Mouse (Mus musculus): ENCODE measurements around the gene Nop2.

The Nop2 gene

GRCm38 (mm10) chr6:125164672-125165327, 33.1 kb downstream of the Nop2 start:
- in situ Hi-C loops (cut with MboI; ENCODE audit: unreplicated experiment in 2 of 2): loop anchor here (5.0 to 25.0 kb wide), 3 partner anchors 53 to 1398 kb away; partner anchors contain the start of gene Vamp1 (in 1 of the 2)

GRCm38 (mm10) chr6:125165328-125165891, 33.7 kb downstream of the Nop2 start:
- in situ Hi-C loops (cut with MboI; ENCODE audit: unreplicated experiment in 2 of 2): loop anchor here (25.0 kb wide), 1 partner anchor 1397 kb away; no protein-coding TSS in a partner anchor

GRCm38 (mm10) chr6:125166051-125166751, 34.5 kb downstream of the Nop2 start, which contains the start of gene Gapdh:
Gene Gapdh, minus strand, starts transcription at chr6:125166467.
- in situ Hi-C loops (cut with MboI; ENCODE audit: unreplicated experiment in 2 of 2): loop anchor here (25.0 kb wide), 1 partner anchor 1396 kb away; no protein-coding TSS in a partner anchor

- in situ Hi-C loops (cut with MboI; ENCODE audit: unreplicated experiment in 2 of 2): loop anchor here (25.0 kb wide), 1 partner anchor 1395 kb away; no protein-coding TSS in a partner anchor
Observed at GRCm38 (mm10) chr6:125166861-125167650, 35.3 kb downstream of the Nop2 start.

GRCm38 (mm10) chr6:125168086-125168485, 36.4 kb downstream of the Nop2 start:
- in situ Hi-C loops (cut with MboI; ENCODE audit: unreplicated experiment in 2 of 2): loop anchor here (25.0 kb wide), 1 partner anchor 1394 kb away; no protein-coding TSS in a partner anchor

GRCm38 (mm10) chr6:125170194-125170593, 38.5 kb downstream of the Nop2 start:
- in situ Hi-C loops (cut with MboI; ENCODE audit: unreplicated experiment in 2 of 2): loop anchor here (25.0 kb wide), 1 partner anchor 1392 kb away; no protein-coding TSS in a partner anchor

- in situ Hi-C loops (cut with MboI; ENCODE audit: unreplicated experiment in 2 of 2): loop anchor here (25.0 kb wide), 1 partner anchor 1390 kb away; no protein-coding TSS in a partner anchor
Observed at GRCm38 (mm10) chr6:125172474-125172873, 40.8 kb downstream of the Nop2 start.

GRCm38 (mm10) chr6:125173256-125173655, 41.5 kb downstream of the Nop2 start:
- in situ Hi-C loops (cut with MboI; ENCODE audit: unreplicated experiment in 2 of 2): loop anchor here (25.0 kb wide), 1 partner anchor 1389 kb away; no protein-coding TSS in a partner anchor

- in situ Hi-C loops (cut with MboI; ENCODE audit: unreplicated experiment in 2 of 2): no loop called here
Observed at GRCm38 (mm10) chr6:125175469-125175868, 43.8 kb downstream of the Nop2 start.

- in situ Hi-C loops (cut with MboI; ENCODE audit: unreplicated experiment in 2 of 2): no loop called here
Observed at GRCm38 (mm10) chr6:125179601-125180000, 47.9 kb downstream of the Nop2 start.

- in situ Hi-C loops (cut with MboI; ENCODE audit: unreplicated experiment in 2 of 2): no loop called here
Observed at GRCm38 (mm10) chr6:125182133-125182532, 50.4 kb downstream of the Nop2 start.

- in situ Hi-C loops (cut with MboI; ENCODE audit: unreplicated experiment in 2 of 2): no loop called here
Observed at GRCm38 (mm10) chr6:125186203-125186602, 54.5 kb downstream of the Nop2 start.

GRCm38 (mm10) chr6:125190816-125191215, 59.1 kb downstream of the Nop2 start:
- in situ Hi-C loops (cut with MboI; ENCODE audit: unreplicated experiment in 2 of 2): no loop called here

- in situ Hi-C loops (cut with MboI; ENCODE audit: unreplicated experiment in 2 of 2): no loop called here
Observed at GRCm38 (mm10) chr6:125191332-125192015, 59.8 kb downstream of the Nop2 start, which contains the start of the genes Ncapd2 and Mrpl51. Gene Ncapd2, minus strand, starts transcription at chr6:125191701. Gene Mrpl51, plus strand, starts transcription at chr6:125191801.

- in situ Hi-C loops (cut with MboI; ENCODE audit: unreplicated experiment in 2 of 2): no loop called here
Observed at GRCm38 (mm10) chr6:125192016-125192714, 60.5 kb downstream of the Nop2 start.

- in situ Hi-C loops (cut with MboI; ENCODE audit: unreplicated experiment in 2 of 2): no loop called here
Observed at GRCm38 (mm10) chr6:125192841-125193240, 61.1 kb downstream of the Nop2 start.

GRCm38 (mm10) chr6:125193390-125193789, 61.7 kb downstream of the Nop2 start:
- in situ Hi-C loops (cut with MboI; ENCODE audit: unreplicated experiment in 2 of 2): no loop called here
